Mouse (Mus musculus): ENCODE measurements around the gene Fibp. TPM values are rescaled to one million over a fixed set of nuclear protein-coding genes. Genes with fewer than 3 reads are reported as not detected.
A peak's percentile ranks its signal among the peaks of the same experiment; 100 is the strongest.

Gene Fibp
- polyA plus RNA-seq, 1 experiment from 2014 or later = 44.3 TPM

GRCm38 (mm10) chr19:5433951-5434350 is 26.5 kb upstream of the Fibp start:
- H3K4me3 ChIP-seq = 0 out of 2 replicates have a peak overlapping the region, but pooled peaks have one; percentile 40
- peaks cover 16% of the 10 kb centered on the region; the same call in 1 of the 2 replicates for H3K27me3 ChIP-seq (replicated peaks)
- no peaks in the 10 kb centered on the region for H3K9me3 ChIP-seq (replicated peaks)
- ATAC-seq = no peak
- 46% methylated on average over 7 of the region's 7 CpGs for WGBS (ENCODE audit: insufficient replicate concordance)
- H3K9ac ChIP-seq = no peak overlapping the region; the same call in 1 of the 2 replicates
- no peaks in the 10 kb centered on the region; the same call in 1 of the 2 replicates for H3K36me3 ChIP-seq
- peaks cover 20% of the 10 kb centered on the region for H3K4me1 ChIP-seq
- H3K4me2 ChIP-seq = peak overlapping the region; percentile 72
- H3K27ac ChIP-seq = no peak overlapping the region

DNA sequence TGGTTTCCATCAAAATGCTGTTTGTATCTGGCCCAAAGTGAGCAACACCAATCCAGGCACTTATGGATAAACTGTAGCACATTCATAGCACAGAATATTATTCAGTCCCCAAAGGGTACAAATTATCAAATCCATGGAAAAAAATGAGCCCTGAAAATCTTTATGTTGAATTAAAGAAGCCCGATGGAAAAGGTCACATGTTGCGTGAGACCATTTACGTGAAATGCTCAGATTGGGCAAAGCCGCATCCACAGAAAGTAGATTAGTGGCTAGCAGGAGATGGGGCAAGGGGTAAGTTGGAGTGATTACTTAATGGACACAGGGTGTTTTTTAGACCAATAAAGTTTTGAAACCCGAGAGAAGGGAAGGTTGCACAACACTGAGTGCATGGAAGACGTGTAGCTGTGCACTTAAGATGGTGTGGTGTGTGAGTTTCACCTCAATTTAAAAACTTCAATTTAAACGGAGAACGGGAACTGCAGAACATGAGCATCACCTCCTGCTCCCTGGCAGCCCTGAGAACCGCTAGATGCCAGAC is 16.0 kb upstream of the Fibp start:
- H3K9ac ChIP-seq = no peak overlapping the region
- no peak overlapping the region for H3K27ac ChIP-seq
- peaks cover 23% of the 10 kb centered on the region for H3K4me1 ChIP-seq
- ATAC-seq = no peak
- H3K9me3 ChIP-seq (replicated peaks) = peaks cover 8% of the 10 kb centered on the region; the same call in 1 of the 2 replicates
- H3K4me3 ChIP-seq = no peak overlapping the region
- H3K27me3 ChIP-seq (replicated peaks) = peaks cover 65% of the 10 kb centered on the region
- 51% methylated on average over 9 of the region's 9 CpGs for WGBS (ENCODE audit: insufficient replicate concordance)
- no peaks in the 10 kb centered on the region for H3K36me3 ChIP-seq
- no peak overlapping the region for H3K4me2 ChIP-seq

DNA sequence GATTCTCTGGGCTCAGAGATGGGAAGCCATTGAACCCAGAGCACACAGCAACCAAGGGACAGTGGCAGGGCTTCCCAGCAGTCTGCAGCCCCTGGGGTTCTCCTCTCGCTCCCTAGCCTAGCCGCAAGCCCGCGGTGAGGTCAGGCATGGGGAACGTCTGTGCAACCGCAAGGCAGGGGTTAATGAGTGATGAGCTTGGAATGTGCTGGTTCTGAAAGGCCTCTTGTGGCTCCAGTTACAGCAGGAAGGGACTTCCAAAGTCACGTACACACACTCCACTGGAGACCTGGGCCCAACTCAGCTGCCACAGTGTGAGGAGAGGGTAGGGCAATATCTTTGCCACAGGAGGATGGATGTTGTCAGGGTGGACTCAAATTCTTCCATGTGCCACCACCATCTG is 15.5 kb upstream of the Fibp start:
- peaks cover 7% of the 10 kb centered on the region; the same call in 1 of the 2 replicates for H3K9me3 ChIP-seq (replicated peaks)
- H3K9ac ChIP-seq = no peak overlapping the region
- H3K36me3 ChIP-seq = no peaks in the 10 kb centered on the region
- H3K4me1 ChIP-seq = peaks cover 23% of the 10 kb centered on the region
- 38% methylated on average over 7 of the region's 7 CpGs for WGBS (ENCODE audit: insufficient replicate concordance)
- no peak for ATAC-seq
- peaks cover 70% of the 10 kb centered on the region for H3K27me3 ChIP-seq (replicated peaks)
- no peak overlapping the region for H3K4me2 ChIP-seq
- H3K27ac ChIP-seq = no peak overlapping the region
- H3K4me3 ChIP-seq = no peak overlapping the region

DNA sequence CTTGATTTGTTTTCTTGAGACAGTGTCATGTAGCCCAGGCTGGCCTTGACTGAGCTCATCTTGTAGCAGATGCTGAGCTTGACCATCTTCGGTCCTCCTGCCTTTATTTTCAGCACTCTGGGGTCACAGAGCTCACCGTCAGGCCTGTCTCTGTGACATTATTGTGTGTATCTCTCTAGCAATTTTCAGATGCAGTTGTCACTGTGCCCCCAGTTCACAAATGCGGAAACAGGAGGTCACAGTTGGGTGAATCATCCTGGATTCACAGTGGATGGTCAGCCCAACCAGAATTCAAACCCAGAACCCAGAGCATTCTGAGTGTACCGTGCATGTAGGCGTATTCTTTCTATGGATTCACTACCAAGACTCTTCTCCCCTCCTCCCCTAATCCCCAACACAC is 14.7 kb upstream of the Fibp start:
- no peak overlapping the region for H3K4me3 ChIP-seq
- no peak overlapping the region for H3K4me2 ChIP-seq
- no peak overlapping the region for H3K9ac ChIP-seq
- no peak for ATAC-seq
- H3K27ac ChIP-seq = no peak overlapping the region
- no peaks in the 10 kb centered on the region for H3K36me3 ChIP-seq
- H3K9me3 ChIP-seq (replicated peaks) = no peaks in the 10 kb centered on the region
- peaks cover 23% of the 10 kb centered on the region for H3K4me1 ChIP-seq
- H3K27me3 ChIP-seq (replicated peaks) = peaks cover 78% of the 10 kb centered on the region
- 75% methylated on average over 5 of the region's 5 CpGs for WGBS (ENCODE audit: insufficient replicate concordance)

GRCm38 (mm10) chr19:5447515-5448353 is 12.7 kb upstream of the Fibp start, which contains the start of gene Fosl1:
Gene Fosl1 (plus strand): TSS chr19:5447547.
- no peaks in the 10 kb centered on the region for H3K9me3 ChIP-seq (replicated peaks)
- H3K36me3 ChIP-seq = no peaks in the 10 kb centered on the region
- peak within 1 kb of the TSS; percentile 56 for H3K9ac ChIP-seq
- peaks cover 83% of the 10 kb centered on the region for H3K27me3 ChIP-seq (replicated peaks)
- H3K4me1 ChIP-seq = peaks cover 23% of the 10 kb centered on the region
- H3K4me3 ChIP-seq = peak within 1 kb of the TSS; percentile 59
- WGBS (ENCODE audit: insufficient replicate concordance) = 1% methylated on average over 70 of the region's 70 CpGs
- ATAC-seq = peak; percentile 53; the same call in 1 of the 2 replicates
- H3K4me2 ChIP-seq = peak within 1 kb of the TSS; percentile 90
- no peak within 1 kb of the TSS for H3K27ac ChIP-seq

GRCm38 (mm10) chr19:5448354-5449150 is 11.9 kb upstream of the Fibp start:
- ATAC-seq = peak; percentile 79

GRCm38 (mm10) chr19:5449673-5450072 is 10.7 kb upstream of the Fibp start:
- WGBS (ENCODE audit: insufficient replicate concordance) = 59% methylated on average over 3 of the region's 3 CpGs
- Histone ChIP-seq H3K9me3 (replicated peaks) (no peaks in the 10 kb centered on the region), H3K4me2 (no peak overlapping the region), H3K4me1 (peaks cover 23% of the 10 kb centered on the region), H3K36me3 (peaks cover 11% of the 10 kb centered on the region), H3K27ac (no peak overlapping the region), H3K9ac (no peak overlapping the region), H3K27me3 (replicated peaks) (peaks cover 71% of the 10 kb centered on the region), H3K4me3 (no peak overlapping the region)
- ATAC-seq = no peak

More at GRCm38 (mm10) chr19:5448354-5449150, 11.9 kb upstream of the Fibp start:
- Histone ChIP-seq H3K4me1 (peaks cover 23% of the 10 kb centered on the region), H3K36me3 (peaks cover under 1% of the 10 kb centered on the region; the same call in 1 of the 2 replicates), H3K9ac (peak overlapping the region; percentile 56), H3K27me3 (replicated peaks) (peaks cover 82% of the 10 kb centered on the region), H3K4me2 (peak overlapping the region; percentile 90), H3K27ac (no peak overlapping the region), H3K9me3 (replicated peaks) (no peaks in the 10 kb centered on the region), H3K4me3 (peak overlapping the region; percentile 59)
- 6% methylated on average over 36 of the region's 36 CpGs for WGBS (ENCODE audit: insufficient replicate concordance)

GRCm38 (mm10) chr19:5451766-5452165 is 8.6 kb upstream of the Fibp start:
- Histone ChIP-seq H3K27ac (no peak overlapping the region), H3K4me2 (no peak overlapping the region), H3K4me1 (peaks cover 43% of the 10 kb centered on the region), H3K9ac (no peak overlapping the region), H3K4me3 (no peak overlapping the region), H3K9me3 (replicated peaks) (no peaks in the 10 kb centered on the region), H3K36me3 (peaks cover 19% of the 10 kb centered on the region), H3K27me3 (replicated peaks) (peaks cover 50% of the 10 kb centered on the region)
- 55% methylated on average over 6 of the region's 6 CpGs for WGBS (ENCODE audit: insufficient replicate concordance)
- no peak for ATAC-seq

DNA sequence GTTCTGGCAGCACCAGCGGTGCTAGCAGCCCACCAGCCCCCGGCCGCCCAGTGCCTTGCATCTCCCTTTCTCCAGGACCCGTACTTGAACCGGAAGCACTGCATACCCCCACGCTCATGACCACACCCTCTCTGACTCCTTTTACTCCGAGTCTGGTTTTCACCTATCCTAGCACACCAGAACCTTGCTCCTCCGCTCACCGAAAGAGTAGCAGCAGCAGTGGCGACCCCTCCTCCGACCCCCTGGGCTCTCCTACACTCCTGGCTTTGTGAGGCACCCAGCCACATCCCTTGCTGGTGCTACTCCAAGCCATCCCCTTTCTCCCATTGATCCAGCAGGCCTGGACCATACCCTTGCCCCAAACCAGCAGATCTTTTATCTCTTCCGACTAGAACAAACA is 5.4 kb upstream of the Fibp start:
- peaks cover 22% of the 10 kb centered on the region for H3K27me3 ChIP-seq (replicated peaks)
- WGBS (ENCODE audit: insufficient replicate concordance) = 70% methylated on average over 12 of the region's 12 CpGs
- peaks cover 19% of the 10 kb centered on the region for H3K36me3 ChIP-seq
- H3K9me3 ChIP-seq (replicated peaks) = no peaks in the 10 kb centered on the region
- no peak for ATAC-seq
- H3K27ac ChIP-seq = no peak overlapping the region
- no peak overlapping the region for H3K4me3 ChIP-seq
- peak overlapping the region; percentile 87 for H3K4me2 ChIP-seq
- H3K4me1 ChIP-seq = peaks cover 39% of the 10 kb centered on the region
- no peak overlapping the region for H3K9ac ChIP-seq

GRCm38 (mm10) chr19:5455568-5455967 is 4.8 kb upstream of the Fibp start:
- peak overlapping the region; percentile 87 for H3K4me2 ChIP-seq
- 68% methylated on average over 8 of the region's 8 CpGs for WGBS (ENCODE audit: insufficient replicate concordance)
- peaks cover 19% of the 10 kb centered on the region for H3K36me3 ChIP-seq
- no peak overlapping the region for H3K27ac ChIP-seq
- peaks cover 17% of the 10 kb centered on the region for H3K27me3 ChIP-seq (replicated peaks)
- H3K9me3 ChIP-seq (replicated peaks) = no peaks in the 10 kb centered on the region
- H3K9ac ChIP-seq = peak overlapping the region; percentile 73; the same call in 1 of the 2 replicates
- H3K4me3 ChIP-seq = peak overlapping the region; percentile 69
- no peak for ATAC-seq
- H3K4me1 ChIP-seq = peaks cover 42% of the 10 kb centered on the region

GRCm38 (mm10) chr19:5456241-5456921 is 4.0 kb upstream of the Fibp start:
- H3K27me3 ChIP-seq (replicated peaks) = peaks cover 9% of the 10 kb centered on the region
- H3K4me2 ChIP-seq = peak overlapping the region; percentile 87
- no peaks in the 10 kb centered on the region for H3K9me3 ChIP-seq (replicated peaks)
- peaks cover 48% of the 10 kb centered on the region for H3K4me1 ChIP-seq
- WGBS (ENCODE audit: insufficient replicate concordance) = 5% methylated on average over 26 of the region's 26 CpGs
- peak overlapping the region; percentile 73 for H3K9ac ChIP-seq
- peak overlapping the region; percentile 54 for H3K27ac ChIP-seq
- no peak for ATAC-seq
- H3K36me3 ChIP-seq = peaks cover 19% of the 10 kb centered on the region
- H3K4me3 ChIP-seq = peak overlapping the region; percentile 69
